Mouse (Mus musculus): ENCODE results near the gene Olfr700. TPM values are rescaled to one million over a fixed set of nuclear protein-coding genes. Genes with fewer than 3 reads are reported as not detected.
"Not testable (repeated sequence)": the region's sequence is repeated elsewhere in the genome, so short reads cannot be mapped to it uniquely, and the experiment has no call there.

Olfr700 gene
- total RNA-seq (2014; fragmentation: Nextera tagmentation) (not detected in 2 replicates), total RNA-seq (2017) (not detected in 2 replicates)

DNA sequence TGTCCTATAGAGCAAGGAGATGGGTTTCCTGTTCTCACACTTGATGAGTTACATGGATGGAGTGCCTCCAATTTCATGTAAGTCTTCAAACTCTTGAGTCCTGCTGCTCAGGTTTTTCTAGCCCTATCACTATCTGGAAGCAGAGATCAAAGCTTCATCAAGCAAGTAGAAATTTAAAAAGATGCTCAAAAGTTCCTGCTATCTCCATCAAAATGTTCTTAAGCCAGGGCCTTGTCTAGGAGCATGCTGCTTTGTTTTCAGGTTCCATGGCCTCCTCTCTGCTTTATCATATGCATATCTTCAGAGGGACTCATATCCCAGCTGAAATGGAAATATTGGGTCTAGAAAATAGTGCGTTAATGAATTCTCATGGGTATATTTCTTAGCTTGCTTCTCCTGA is at the start of gene Olfr700:
Olfr700 (minus strand) TSS at position 101 of the 400 bp plus-strand sequence.
- no peak for ATAC-seq (replicated peaks; ENCODE audit: poor library complexity, severe bottlenecking)

DNA sequence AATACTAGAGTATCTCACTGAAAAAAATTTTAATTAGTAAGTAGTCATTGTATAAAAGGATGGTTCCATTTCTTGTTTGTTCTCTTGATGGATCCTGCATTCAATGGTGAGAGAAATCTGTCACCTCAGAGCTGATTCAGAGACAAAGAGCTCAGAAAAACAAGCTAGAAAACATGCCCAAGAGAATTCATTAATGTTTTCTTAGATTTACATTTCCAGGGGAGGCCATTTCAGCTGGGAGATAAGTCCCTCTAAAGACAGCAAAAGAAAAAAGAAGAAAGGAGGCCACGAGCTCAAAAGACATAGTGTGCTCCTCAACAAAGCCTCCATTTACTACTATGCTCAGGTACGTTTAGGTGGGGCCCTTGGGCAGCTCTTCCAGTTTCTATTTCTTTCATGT is 34.4 kb upstream of the Olfr700 start, which contains the start of gene Olfr703:
Olfr703 (plus strand) TSS at position 301 of the 400 bp plus-strand sequence.
- no peak for ATAC-seq (replicated peaks; ENCODE audit: poor library complexity, severe bottlenecking)

DNA sequence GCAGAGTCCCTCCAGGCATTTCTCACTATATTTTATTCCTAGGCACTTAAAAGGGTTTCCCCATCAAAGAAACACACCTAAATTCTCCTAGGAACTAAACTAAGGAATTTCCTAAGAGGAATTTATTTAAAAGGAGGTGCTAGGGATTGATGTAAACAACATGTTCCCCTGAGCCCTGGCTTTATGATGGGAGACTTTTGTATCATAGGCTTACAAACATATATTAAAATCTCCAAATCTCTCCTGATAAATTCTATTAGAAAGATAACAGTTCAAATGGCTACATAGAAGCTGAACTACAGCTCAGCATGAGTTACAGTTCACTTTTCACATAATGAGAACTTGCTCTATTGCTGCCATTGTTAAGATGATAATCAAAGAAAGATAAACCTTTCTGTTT is 25.2 kb upstream of the Olfr700 start, which contains the start of gene Olfr702:
Olfr702 (minus strand) TSS at position 101 of the 400 bp plus-strand sequence.
- no peak for ATAC-seq (replicated peaks; ENCODE audit: poor library complexity, severe bottlenecking)

DNA sequence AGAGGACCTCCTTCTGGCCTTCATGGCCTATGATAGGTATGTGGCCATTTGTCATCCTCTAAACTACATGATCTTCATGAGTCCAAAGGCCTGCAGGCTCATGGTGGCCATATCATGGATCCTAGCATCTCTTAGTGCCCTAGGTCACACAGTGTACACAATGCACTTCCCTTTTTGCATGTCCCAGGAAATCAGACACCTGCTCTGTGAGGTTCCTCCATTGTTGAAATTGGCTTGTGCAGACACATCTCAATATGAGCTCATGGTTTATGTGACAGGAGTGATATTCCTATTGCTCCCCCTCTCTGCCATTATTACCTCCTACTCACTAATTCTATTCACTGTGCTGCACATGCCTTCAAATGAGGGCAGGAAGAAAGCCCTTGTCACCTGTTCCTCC is 9.8 kb upstream of the Olfr700 start:
- peak; percentile 51 for ATAC-seq (replicated peaks; ENCODE audit: poor library complexity, severe bottlenecking)

DNA sequence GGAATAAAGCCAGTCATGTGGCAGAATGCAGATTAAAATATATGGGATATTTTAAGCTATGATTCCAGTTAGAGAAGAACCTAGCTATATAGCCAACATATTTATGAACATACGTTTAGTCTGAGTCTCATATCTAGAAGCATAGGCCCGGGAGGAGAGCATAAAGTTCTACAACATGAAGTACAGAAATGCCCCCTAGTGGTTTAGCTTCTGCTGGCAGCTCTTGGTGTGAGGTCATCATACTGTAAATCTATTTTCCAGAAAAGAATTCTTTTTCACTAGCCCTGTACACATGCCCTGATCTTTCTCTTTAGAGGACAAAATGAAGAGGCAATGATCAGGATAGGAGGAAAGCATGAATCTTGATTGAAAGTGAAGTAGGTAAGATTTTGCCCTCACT is 7.1 kb upstream of the Olfr700 start:
- ATAC-seq (replicated peaks; ENCODE audit: poor library complexity, severe bottlenecking), result peak; percentile 77

DNA sequence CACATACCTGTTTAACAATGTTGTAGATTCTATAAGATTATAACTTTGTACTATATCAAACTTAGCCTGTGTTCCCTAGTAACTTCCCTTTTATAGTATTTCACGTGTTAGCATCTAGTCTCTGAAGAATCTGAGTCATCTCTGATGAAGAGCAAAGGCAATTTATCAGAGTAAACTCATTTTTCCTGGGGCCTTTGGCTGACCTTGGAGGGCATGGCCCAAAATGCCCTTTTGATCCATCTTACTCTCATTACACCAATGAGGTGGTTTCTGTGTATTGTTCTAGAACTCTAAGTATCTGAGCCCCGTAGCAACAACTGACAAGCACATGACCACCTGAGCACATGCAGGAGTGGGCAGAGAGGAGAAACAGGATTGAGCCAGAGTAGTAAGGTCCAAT is 5.2 kb upstream of the Olfr700 start, which contains the start of gene Olfr701:
Olfr701 (plus strand) TSS at position 301 of the 400 bp plus-strand sequence.
- no peak for ATAC-seq (replicated peaks; ENCODE audit: poor library complexity, severe bottlenecking)

DNA sequence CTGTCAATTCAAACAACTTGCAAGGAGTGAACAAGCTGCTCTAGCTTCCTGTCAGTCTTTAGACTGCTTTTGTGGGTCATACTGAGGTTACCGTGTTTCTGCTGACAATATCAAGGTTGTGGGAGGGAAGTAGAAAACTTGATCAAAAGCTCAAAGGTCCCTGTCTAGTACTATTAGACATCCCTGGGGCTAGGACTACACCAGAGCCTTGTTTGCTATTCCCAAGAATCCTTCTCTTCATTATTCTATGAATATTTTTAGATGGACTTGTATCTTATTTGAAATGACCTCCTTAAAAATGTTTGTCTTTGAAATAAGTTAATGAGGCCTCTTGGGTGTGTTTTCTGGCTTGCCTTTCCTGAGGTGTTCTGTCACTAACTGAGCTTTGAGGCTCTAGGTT is 15.5 kb downstream of the Olfr700 start, which contains the start of gene Olfr699:
Olfr699 (minus strand) TSS at position 101 of the 400 bp plus-strand sequence.
- ATAC-seq (replicated peaks; ENCODE audit: poor library complexity, severe bottlenecking), result no peak

DNA sequence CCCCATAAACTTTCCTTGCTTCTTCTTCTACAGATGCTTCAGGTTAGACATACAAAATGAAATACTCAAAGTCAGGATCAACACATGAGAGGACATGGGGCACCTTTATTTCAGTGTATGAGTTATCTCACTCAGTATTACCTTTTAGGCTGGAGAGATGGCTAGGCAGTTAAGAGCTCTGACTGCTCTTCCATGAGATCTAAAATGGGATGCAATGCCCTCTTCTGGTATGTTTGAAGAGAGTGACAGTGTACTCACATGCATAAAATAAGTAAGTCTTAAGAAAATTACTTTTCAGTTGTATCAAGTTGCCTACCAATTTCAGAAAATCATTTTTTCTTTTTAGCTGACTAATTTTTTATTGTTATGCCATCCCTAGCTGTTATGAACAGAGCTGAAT is 20.3 kb downstream of the Olfr700 start:
- ATAC-seq (replicated peaks; ENCODE audit: poor library complexity, severe bottlenecking), result no peak; the same call in 1 of the 2 replicates

DNA sequence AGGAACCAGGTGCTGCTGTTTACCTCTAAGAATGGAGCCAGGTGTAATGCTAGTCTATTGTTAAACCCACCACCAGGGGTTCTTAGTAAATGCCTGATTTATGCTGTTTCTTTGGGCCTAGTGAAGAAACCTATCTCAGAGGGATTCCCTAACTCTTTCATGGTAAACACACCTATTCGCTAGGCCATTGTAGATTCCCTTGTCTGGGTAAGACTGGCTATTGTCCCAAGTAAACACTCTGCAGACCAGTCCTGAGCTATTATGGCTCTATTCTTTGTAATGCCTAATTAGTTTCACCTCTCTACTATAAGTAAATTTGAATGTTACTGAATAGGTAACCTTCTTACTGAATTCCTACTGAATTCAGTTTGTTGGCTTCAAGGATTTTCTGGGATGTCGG is 47.6 kb downstream of the Olfr700 start:
- not testable (repeated sequence) for ATAC-seq (replicated peaks; ENCODE audit: poor library complexity, severe bottlenecking)

DNA sequence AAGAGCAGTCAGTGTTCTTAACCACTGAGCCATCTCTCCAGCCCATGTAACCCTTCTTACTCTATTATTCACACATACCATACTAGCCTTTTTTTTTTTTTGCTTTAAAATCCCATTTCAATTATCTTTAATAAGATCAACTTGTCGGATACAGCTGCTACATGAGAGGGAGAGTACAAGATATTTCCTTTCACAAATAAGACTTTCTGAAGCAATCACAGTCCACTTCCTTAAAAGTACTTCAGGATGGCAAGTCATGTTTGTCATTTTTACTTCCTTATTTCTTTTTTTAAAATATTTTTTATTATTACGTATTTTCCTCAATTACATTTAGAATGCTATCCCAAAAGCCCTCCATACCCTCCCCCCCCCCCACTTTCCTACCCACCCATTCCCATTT is 49.8 kb downstream of the Olfr700 start:
- peak; percentile 98 for ATAC-seq (replicated peaks; ENCODE audit: poor library complexity, severe bottlenecking)

Other genes starting within 250 kb of the Olfr700 start
- gene Olfr693, start 128.2 kb downstream of the Olfr700 start, total RNA-seq (2014; fragmentation: Nextera tagmentation), result not detected in 2 replicates
- not detected in 2 replicates for gene Olfr693, start 128.2 kb downstream of the Olfr700 start, total RNA-seq (2017)
- gene Olfr694, start 117.0 kb downstream of the Olfr700 start, total RNA-seq (2014; fragmentation: Nextera tagmentation), result not detected in 2 replicates
- gene Olfr694, start 117.0 kb downstream of the Olfr700 start, total RNA-seq (2017), result not detected in 2 replicates
- not detected in 2 replicates for gene Olfr695, start 92.4 kb downstream of the Olfr700 start, total RNA-seq (2014; fragmentation: Nextera tagmentation)
- gene Olfr695, start 92.4 kb downstream of the Olfr700 start, total RNA-seq (2017), result 0.36 TPM in 1 of 2 replicates, not detected in the other
- not detected in 2 replicates for gene Olfr697, start 66.4 kb downstream of the Olfr700 start, total RNA-seq (2014; fragmentation: Nextera tagmentation)
- gene Olfr697, start 66.4 kb downstream of the Olfr700 start, total RNA-seq (2017), result not detected in 2 replicates
- not detected in 2 replicates for gene Olfr698, start 53.4 kb downstream of the Olfr700 start, total RNA-seq (2014; fragmentation: Nextera tagmentation)
- not detected in 2 replicates for gene Olfr698, start 53.4 kb downstream of the Olfr700 start, total RNA-seq (2017)
- not detected in 2 replicates for gene Olfr699, start 15.6 kb downstream of the Olfr700 start, total RNA-seq (2014; fragmentation: Nextera tagmentation)
- gene Olfr699, start 15.6 kb downstream of the Olfr700 start, total RNA-seq (2017), result not detected in 2 replicates
- gene Olfr701, start 5.3 kb upstream of the Olfr700 start, total RNA-seq (2014; fragmentation: Nextera tagmentation), result not detected in 2 replicates
- gene Olfr701, start 5.3 kb upstream of the Olfr700 start, total RNA-seq (2017), result not detected in 2 replicates
- gene Olfr702, start 25.1 kb upstream of the Olfr700 start, total RNA-seq (2014; fragmentation: Nextera tagmentation), result not detected in 2 replicates
- not detected in 2 replicates for gene Olfr702, start 25.1 kb upstream of the Olfr700 start, total RNA-seq (2017)
- gene Olfr703, start 34.5 kb upstream of the Olfr700 start, total RNA-seq (2014; fragmentation: Nextera tagmentation), result not detected in 2 replicates
- not detected in 2 replicates for gene Olfr703, start 34.5 kb upstream of the Olfr700 start, total RNA-seq (2017)
- not detected in 2 replicates for gene Olfr704, start 54.4 kb upstream of the Olfr700 start, total RNA-seq (2014; fragmentation: Nextera tagmentation)
- gene Olfr704, start 54.4 kb upstream of the Olfr700 start, total RNA-seq (2017), result not detected in 2 replicates
- gene Olfr705, start 68.1 kb upstream of the Olfr700 start, total RNA-seq (2014; fragmentation: Nextera tagmentation), result not detected in 2 replicates
- gene Olfr705, start 68.1 kb upstream of the Olfr700 start, total RNA-seq (2017), result not detected in 2 replicates
- not detected in 2 replicates for gene Olfr706, start 79.3 kb upstream of the Olfr700 start, total RNA-seq (2014; fragmentation: Nextera tagmentation)
- gene Olfr706, start 79.3 kb upstream of the Olfr700 start, total RNA-seq (2017), result not detected in 2 replicates
- not detected in 2 replicates for gene Olfr707, start 92.4 kb upstream of the Olfr700 start, total RNA-seq (2014; fragmentation: Nextera tagmentation)
- gene Olfr707, start 92.4 kb upstream of the Olfr700 start, total RNA-seq (2017), result not detected in 2 replicates
- gene Olfr1532-ps1, start 99.2 kb upstream of the Olfr700 start, total RNA-seq (2014; fragmentation: Nextera tagmentation), result not detected in 2 replicates
- not detected in 2 replicates for gene Olfr1532-ps1, start 99.2 kb upstream of the Olfr700 start, total RNA-seq (2017)
- gene Olfr709-ps1, start 123.4 kb upstream of the Olfr700 start, total RNA-seq (2014; fragmentation: Nextera tagmentation), result not detected in 2 replicates
- gene Olfr709-ps1, start 123.4 kb upstream of the Olfr700 start, total RNA-seq (2017), result not detected in 2 replicates
- not detected in 2 replicates for gene Olfr710, start 139.5 kb upstream of the Olfr700 start, total RNA-seq (2014; fragmentation: Nextera tagmentation)
- not detected in 2 replicates for gene Olfr710, start 139.5 kb upstream of the Olfr700 start, total RNA-seq (2017)
- gene Olfr6, start 155.1 kb upstream of the Olfr700 start, total RNA-seq (2014; fragmentation: Nextera tagmentation), result not detected in 2 replicates
- not detected in 2 replicates for gene Olfr6, start 155.1 kb upstream of the Olfr700 start, total RNA-seq (2017)
- gene Olfr711, start 166.6 kb upstream of the Olfr700 start, total RNA-seq (2014; fragmentation: Nextera tagmentation), result not detected in 2 replicates
- gene Olfr711, start 166.6 kb upstream of the Olfr700 start, total RNA-seq (2017), result not detected in 2 replicates
- gene Olfr2, start 197.2 kb upstream of the Olfr700 start, total RNA-seq (2014; fragmentation: Nextera tagmentation), result not detected in 2 replicates
- gene Olfr2, start 197.2 kb upstream of the Olfr700 start, total RNA-seq (2017), result not detected in 2 replicates
- not detected in 2 replicates for gene Olfr713, start 222.3 kb upstream of the Olfr700 start, total RNA-seq (2014; fragmentation: Nextera tagmentation)
- not detected in 2 replicates for gene Olfr713, start 222.3 kb upstream of the Olfr700 start, total RNA-seq (2017)

Measured in granulocyte monocyte progenitor cell, adult 5-6 weeks (primary cell).